Mouse (Mus musculus) adrenal gland, postnatal 36 days (tissue): Measurements from ENCODE around the gene Erg28. TPM values are rescaled to one million over a fixed set of nuclear protein-coding genes. Genes with fewer than 3 reads are reported as not detected.

ENCODE experiments used
- DNase-seq, 2 experiments: peaks; one replicate each; pipeline ENCODE4 v3.0.0; 2021; ENCODE audit warnings: mixed read lengths in 1 of 2
- long read RNA-seq, 2 experiments: library from polyadenylated mRNA; stranded (forward); transcript quantifications; one replicate each; pipeline ENCODE4 v2.0.0; 2021; ENCODE audit warnings: borderline sequencing depth in 2 of 2
- total RNA-seq, 2 experiments: library from RNA; stranded (reverse); gene quantifications; 2 replicates each; pipeline ENCODE4 v1.2.3; 2021

Erg28 gene
- 10 to 100 TPM; 36.8 to 42.8 TPM for total RNA-seq
- long read RNA-seq, experiment 1, transcript Erg28-201 (5 exons, 1,169 nt): major isoform, 40 of 54 reads
- long read RNA-seq, experiment 1, partial matches to known transcripts: 5 of 54 reads
- long read RNA-seq, experiment 1, other reads (novel, unspliced or antisense): 9 of 54 reads
- long read RNA-seq, experiment 2, transcript Erg28-201 (5 exons, 1,169 nt): major isoform, 10 of 12 reads
- long read RNA-seq, experiment 2, partial matches to known transcripts: 0 of 12 reads
- long read RNA-seq, experiment 2, other reads (novel, unspliced or antisense): 2 of 12 reads

DNA sequence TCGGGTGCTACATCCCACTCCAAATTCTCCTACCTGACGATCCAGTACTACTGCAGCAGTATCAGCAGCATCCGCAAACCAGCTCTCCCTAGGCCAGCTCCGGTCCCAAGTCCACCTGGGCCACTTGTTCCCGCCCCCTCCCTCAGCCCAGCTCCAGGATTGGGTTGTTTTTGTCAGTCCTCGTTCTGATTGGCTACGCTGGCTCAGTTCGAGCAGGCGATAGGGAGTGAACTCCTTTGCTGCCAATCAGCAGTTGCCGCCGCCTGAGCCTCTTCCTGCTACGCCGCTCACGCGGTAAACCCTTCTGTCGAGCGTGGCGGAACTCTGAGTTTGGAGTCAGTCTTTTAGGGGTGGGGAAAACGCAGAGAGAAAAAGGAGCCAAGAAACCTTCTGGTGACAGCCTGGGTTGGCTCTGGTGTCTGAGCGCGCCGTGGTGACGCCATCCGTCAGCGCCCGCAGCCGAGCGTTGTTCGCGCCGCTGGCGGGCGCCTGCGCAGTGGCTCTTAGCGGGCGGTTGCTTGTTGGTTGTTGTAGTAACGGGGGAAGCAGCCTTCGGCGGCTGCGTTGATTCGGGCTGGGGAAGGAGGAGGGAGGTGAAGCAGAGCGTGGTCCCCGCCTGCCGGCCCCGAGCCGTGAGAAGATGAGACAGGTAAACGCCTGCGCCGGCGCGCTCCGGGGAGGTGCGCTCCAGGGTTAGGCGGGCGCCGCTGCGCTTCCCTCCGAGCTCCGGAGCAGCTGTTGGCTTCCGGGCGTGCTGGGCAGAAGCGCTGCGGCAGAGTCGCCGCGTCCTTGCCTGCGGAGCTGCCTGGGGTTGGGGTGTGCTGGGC lies at the start of gene Erg28, which contains the start of gene Ttll5:
TSS of gene Erg28 (minus strand) at position 113 of the 827 bp plus-strand sequence.
TSS of gene Ttll5 (plus strand) at position 222 of the 827 bp plus-strand sequence.
- peak; percentile 95 to 96 for DNase-seq

GRCm38 (mm10) chr12:85869423-85869822 lies 45.1 kb upstream of the Erg28 start:
- DNase-seq: peak; percentile 68 to 71

DNA sequence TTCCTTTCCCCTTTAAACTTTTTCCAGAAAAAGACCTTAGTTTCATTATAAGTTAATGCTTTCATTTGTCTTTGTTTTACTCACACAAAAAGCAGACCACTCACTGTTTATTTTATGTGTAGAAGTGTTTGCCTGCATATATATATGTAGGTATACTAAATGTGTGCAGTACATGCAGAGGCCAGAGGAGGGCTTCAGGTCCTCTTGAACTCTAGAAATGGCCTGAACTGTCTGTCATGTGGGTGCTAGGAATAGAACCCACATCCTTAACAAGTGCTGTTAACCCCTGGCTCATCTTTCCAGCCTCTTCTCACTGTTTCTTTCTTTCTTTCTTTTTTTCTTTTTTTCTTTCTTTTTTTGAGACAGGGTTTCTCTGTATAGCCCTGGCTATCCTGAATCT lies 42.8 kb upstream of the Erg28 start:
- DNase-seq: no peak

DNA sequence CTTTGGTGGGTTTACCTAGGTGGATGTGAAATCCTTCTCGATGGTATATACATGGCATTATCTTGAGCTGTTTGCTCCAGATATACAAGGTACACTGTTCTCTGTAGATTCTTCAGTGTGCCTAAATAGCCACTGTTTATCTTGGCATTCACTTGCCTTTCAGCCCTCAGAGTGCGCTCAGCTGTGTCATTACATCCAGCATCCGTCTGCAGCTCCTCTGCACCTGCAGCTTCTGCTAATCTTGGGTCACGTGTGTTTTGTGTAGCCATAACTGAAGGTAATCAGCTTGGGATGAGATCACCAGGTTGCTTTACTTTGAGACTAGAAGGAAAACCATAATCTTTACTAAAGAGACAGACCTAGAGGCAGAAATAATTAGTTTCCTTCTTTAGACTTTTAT lies 42.3 kb upstream of the Erg28 start:
- DNase-seq: no peak

DNA sequence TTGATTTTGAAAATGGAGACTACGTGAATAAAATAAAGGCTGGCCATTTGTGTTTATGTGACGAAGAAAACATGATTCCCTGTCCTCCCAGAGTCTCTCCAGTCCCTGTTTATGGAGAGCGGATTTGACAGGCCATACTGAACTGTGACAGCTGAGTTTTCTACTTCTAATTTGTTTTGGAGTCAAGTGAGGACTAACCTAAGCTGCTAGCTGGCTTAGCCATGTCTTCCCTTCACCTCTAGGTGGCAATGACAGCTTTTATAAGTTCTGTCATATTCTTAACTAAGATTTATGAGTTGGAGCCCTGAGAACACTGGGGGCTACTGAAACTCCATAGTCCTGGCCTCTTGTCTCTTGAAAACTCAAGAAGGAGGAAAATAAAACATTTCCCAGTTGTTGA lies 41.2 kb upstream of the Erg28 start:
- no peak for DNase-seq

- no peak for DNase-seq
Observed at GRCm38 (mm10) chr12:85862514-85862913, 38.2 kb upstream of the Erg28 start.

GRCm38 (mm10) chr12:85859511-85860189 lies 35.3 kb upstream of the Erg28 start:
- no peak for DNase-seq

- DNase-seq: no peak
Observed at GRCm38 (mm10) chr12:85859111-85859510, 34.8 kb upstream of the Erg28 start.

GRCm38 (mm10) chr12:85857300-85857699 lies 33.0 kb upstream of the Erg28 start:
- DNase-seq: no peak

DNA sequence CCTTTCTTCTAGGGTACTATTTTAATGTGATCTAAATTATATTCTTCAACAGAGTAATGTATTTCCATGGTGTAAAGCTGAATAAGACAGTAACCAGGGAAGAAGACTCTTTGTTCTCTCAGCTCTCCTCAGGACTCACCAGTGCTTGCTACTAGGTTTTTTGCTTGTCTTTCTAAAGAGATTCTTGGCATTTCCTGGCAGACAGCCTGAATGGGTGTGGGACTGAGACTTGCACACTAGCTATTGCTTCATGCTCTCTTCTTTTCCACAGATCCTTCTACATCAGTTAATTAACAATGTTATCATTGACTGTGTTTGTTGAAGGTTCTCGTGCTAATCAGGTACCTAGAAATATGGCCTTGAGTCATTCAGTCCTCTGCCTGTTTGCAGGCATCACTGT lies 29.9 kb upstream of the Erg28 start:
- DNase-seq: no peak

DNA sequence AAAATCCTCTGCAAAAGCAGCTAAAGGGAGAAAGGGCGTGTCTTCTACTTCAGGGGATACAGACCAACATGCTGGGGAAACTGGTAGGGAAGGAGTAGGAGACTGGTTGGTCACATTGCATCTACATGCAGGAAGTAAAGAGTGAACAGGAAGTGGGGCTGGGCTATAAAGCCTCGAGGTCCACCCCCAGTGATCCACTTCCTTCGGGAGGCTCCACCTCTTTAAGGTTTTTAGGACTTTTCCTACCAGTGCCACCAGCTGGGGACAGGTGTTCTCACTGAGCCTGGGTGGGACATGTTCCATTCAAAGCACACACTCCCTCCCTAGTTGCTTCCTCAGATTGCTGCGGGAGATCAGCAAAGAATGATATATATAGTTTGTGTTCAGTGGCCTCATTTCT lies 29.5 kb upstream of the Erg28 start:
- DNase-seq: no peak

DNA sequence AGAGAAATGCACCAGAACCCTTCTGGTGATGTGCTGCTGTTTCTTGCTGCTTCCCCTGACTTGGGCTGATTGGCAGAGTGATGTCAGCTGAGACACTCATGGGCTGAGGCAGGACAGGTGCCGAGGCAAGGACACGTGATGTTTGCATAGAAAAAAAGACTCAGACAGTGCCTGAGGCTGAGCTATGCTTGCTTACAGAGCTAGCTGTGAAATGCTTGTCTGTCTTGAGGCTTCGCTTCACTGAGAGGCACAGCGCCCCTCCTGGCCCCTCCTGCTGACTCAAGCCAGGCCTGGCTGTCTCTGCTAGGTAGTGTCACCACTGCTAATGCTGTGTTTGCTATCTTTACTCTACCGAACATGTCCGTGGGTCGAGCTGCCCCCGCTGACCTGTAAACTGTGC lies 26.3 kb upstream of the Erg28 start:
- DNase-seq: no peak

DNA sequence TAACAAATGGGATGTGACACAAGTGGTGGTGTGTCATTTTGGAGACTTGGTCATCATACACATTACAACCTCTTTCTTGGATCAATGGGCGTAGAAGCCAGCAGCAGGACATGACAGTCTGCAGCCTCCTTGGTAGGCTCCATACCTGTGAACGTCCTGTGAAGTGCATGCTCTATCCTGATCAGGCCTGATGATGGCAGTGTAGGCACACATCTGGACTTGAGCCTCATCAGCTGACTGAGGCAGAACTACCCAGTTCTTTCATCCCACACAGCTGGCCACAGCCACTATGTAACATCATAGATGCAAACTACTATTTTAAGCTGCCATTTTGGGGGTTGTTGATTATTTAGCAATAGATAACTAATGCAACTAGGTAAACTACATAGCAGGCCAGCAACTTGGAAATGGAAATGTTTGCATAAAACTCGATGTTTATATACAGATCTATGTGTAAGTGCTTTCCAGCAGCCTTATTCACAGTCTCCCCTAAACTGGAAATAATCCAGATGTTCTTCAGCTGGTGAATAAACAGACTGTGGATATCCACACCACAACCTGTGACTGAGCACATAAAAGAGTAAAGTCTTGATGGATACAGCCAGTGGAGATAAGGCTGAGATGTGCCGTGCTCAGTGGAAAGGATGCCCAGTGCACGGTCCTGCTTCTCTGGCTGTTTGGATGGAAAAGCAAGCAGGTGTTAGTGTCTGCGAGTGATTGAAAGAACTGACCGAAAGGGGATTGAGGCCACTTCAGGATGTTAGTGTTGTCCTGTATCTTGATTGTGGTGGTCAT lies 24.0 kb upstream of the Erg28 start:
- DNase-seq: peak; percentile 34 to 45

GRCm38 (mm10) chr12:85839371-85840000 lies 15.1 kb upstream of the Erg28 start:
- no peak for DNase-seq

- no peak for DNase-seq
Observed at GRCm38 (mm10) chr12:85837765-85838164, 13.4 kb upstream of the Erg28 start.

GRCm38 (mm10) chr12:85834543-85834942 lies 10.2 kb upstream of the Erg28 start:
- no peak for DNase-seq

GRCm38 (mm10) chr12:85830691-85831090 lies 6.3 kb upstream of the Erg28 start:
- DNase-seq: peak; percentile 65

- no peak for DNase-seq
Observed at GRCm38 (mm10) chr12:85829866-85830265, 5.5 kb upstream of the Erg28 start.

DNA sequence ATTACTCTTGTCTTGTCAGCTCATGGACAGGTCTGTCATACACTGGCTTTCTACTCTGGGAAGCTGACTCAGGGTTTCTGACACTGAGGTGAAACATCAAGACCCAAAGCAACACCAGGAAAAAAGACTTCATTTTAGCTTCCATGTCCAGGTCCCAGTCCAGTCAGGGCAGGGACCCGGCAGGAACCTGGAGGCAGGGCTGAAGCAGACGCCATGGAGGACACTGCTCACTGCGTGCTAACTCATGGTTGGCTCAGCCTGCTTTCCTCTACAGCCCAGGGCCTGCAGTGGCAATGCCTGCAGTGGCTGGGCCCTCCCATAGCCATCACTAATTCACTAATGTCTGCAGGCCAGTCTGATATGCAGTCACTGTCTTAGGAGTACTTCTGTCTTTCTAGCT lies 4.5 kb upstream of the Erg28 start:
- DNase-seq: no peak

DNA sequence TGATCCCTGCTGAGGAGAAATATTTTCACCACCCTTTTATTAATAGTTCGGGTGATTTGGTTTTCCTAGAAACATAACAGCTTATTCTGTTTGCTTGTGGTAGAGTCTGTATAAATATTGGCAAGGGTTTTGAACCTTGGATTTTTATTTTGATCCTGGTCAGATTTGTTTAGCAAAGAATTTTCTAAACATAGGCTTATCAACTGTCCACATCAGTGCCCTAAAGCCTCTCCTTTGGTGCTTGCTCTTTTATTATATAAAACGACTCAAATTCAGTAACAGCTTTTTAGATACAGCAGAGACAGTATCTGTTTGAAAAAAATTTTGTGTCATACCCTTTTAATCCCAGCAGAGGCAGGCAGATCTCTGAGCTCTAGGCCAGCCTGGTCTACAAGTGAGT lies 1.5 kb upstream of the Erg28 start:
- no peak for DNase-seq

GRCm38 (mm10) chr12:85825361-85825760 lies 1.0 kb upstream of the Erg28 start:
- no peak for DNase-seq

- DNase-seq: no peak
Observed at GRCm38 (mm10) chr12:85822051-85822450, 2.3 kb downstream of the Erg28 start.
